In genomic region chr3:147981621-147982020, GRCm38 (mm10) we compare ENCODE assay signal across 24 mouse cellular contexts.
"Had no signal": no experiment of that assay in that cellular context is flagged by ENCODE, and none has a peak within 500 bp of the region (broad histone marks: within the 10 kb centered on the region; RNA-seq: fewer than 3 reads in every experiment).

No protein-coding gene starts in this region.

- H3K27me3 ChIP-seq: heart, embryonic 12.5 days; hindbrain, embryonic 12.5 days; intestine, embryonic 15.5 days; limb, embryonic 12.5 days had no signal

- H3K4me3 ChIP-seq: gastrocnemius, adult 2 months; heart, embryonic 10.5 days; heart, embryonic 12.5 days; hindbrain, embryonic 10.5 days; hindbrain, embryonic 12.5 days; intestine, embryonic 15.5 days; layer of hippocampus, adult 2 months; left cerebral cortex, adult 2 months; limb, embryonic 12.5 days had no signal

- H3K4me2 ChIP-seq: heart, embryonic 12.5 days; hindbrain, embryonic 12.5 days; hindbrain, embryonic 14.5 days; intestine, embryonic 15.5 days; limb, embryonic 12.5 days had no signal

- H3K9me3 ChIP-seq: heart, embryonic 10.5 days; heart, embryonic 12.5 days; hindbrain, embryonic 10.5 days; hindbrain, embryonic 12.5 days; intestine, embryonic 15.5 days; limb, embryonic 12.5 days had no signal

- ATAC-seq: hindbrain, embryonic 16.5 days; inflammation-experienced regulatory T-cells, adult 6 months; intestine, embryonic 15.5 days; intestine, postnatal 0 days had no signal

- H3K9ac ChIP-seq: heart, embryonic 12.5 days; hindbrain, embryonic 12.5 days; hindbrain, embryonic 14.5 days; intestine, embryonic 15.5 days; limb, embryonic 12.5 days had no signal

- H3K4me1 ChIP-seq: heart, embryonic 12.5 days; hindbrain, embryonic 10.5 days; hindbrain, embryonic 12.5 days; intestine, embryonic 15.5 days; limb, embryonic 12.5 days had no signal

- H3K27ac ChIP-seq: gastrocnemius, adult 2 months; heart, embryonic 10.5 days; hindbrain, embryonic 10.5 days; hindbrain, embryonic 12.5 days; hindbrain, embryonic 14.5 days; intestine, embryonic 15.5 days; layer of hippocampus, adult 2 months; left cerebral cortex, adult 2 months; limb, embryonic 12.5 days had no signal

- DNase-seq: gastrocnemius, adult 2 months; gastrocnemius, postnatal 10 days; gastrocnemius, postnatal 25 days; heart, adult 18-20 months; heart, postnatal 10 days; heart, postnatal 4 days; kidney, adult 18-20 months; kidney, adult 8-10 months; kidney, postnatal 10 days; kidney, postnatal 25 days; kidney, postnatal 4 days; liver had no signal

- H3K36me3 ChIP-seq: heart, embryonic 10.5 days; heart, embryonic 12.5 days; hindbrain, embryonic 10.5 days; hindbrain, embryonic 12.5 days; intestine, embryonic 15.5 days; limb, embryonic 12.5 days had no signal
